13 mouse cellular contexts compared by ENCODE assay signal in the genomic region with DNA sequence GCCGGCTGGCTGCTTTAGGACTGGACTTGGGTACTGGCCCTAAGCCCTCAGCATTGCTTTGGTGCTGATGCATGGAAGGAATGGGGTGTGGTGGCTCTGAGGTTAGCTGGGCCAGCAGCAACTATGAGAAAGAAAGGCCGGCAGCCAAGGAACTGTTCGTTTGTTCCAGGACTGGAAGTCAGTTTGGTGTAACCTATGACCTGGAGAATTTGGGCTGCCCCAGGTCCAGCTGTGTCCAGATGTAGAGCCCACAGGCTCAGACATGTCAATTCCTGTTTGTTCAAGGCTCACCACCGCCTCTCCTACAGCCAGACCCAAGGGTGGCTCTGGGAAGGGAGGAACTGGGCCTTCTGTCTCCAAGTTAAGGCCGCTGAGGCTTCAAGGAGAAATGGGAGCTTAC. TPM values are rescaled to one million over a fixed set of nuclear protein-coding genes. Genes with fewer than 3 reads are reported as not detected.
A peak's percentile ranks its signal among the peaks of the same experiment; 100 is the strongest.
DNase-seq lines count a peak whose midpoint lies in the region; ATAC-seq lines count a peak whose summit lies in the region.
"Had no signal": no experiment of that assay in that cellular context is flagged by ENCODE, and none has a peak within 500 bp of the region (broad histone marks: within the 10 kb centered on the region; RNA-seq: fewer than 3 reads in every experiment).

No protein-coding gene starts in this region.

- peak overlapping the region; percentile 79 for H3K27ac ChIP-seq in lung, embryonic 15.5 days
- H3K27ac ChIP-seq: forebrain, embryonic 12.5 days had no signal

- no peak overlapping the region for H3K4me2 ChIP-seq in lung, embryonic 15.5 days
- H3K4me2 ChIP-seq: forebrain, embryonic 12.5 days had no signal

- H3K9ac ChIP-seq in lung, embryonic 15.5 days, result no peak overlapping the region
- H3K9ac ChIP-seq: forebrain, embryonic 12.5 days had no signal

- H3K4me3 ChIP-seq in lung, embryonic 15.5 days, result no peak overlapping the region
- H3K4me3 ChIP-seq: forebrain, embryonic 12.5 days had no signal

- no peaks in the 10 kb centered on the region for H3K9me3 ChIP-seq in lung, embryonic 15.5 days
- H3K9me3 ChIP-seq: forebrain, embryonic 12.5 days; G1E had no signal

- H3K36me3 ChIP-seq in lung, embryonic 15.5 days, result no peaks in the 10 kb centered on the region
- H3K36me3 ChIP-seq: forebrain, embryonic 12.5 days; G1E had no signal

- no peaks in the 10 kb centered on the region for H3K27me3 ChIP-seq in lung, embryonic 15.5 days

- peaks cover 42% of the 10 kb centered on the region for H3K4me1 ChIP-seq in lung, embryonic 15.5 days

- WGBS in lung, embryonic 15.5 days, result 45% methylated on average over 5 of the region's 5 CpGs

- ATAC-seq in lung, embryonic 15.5 days (ENCODE audit: borderline replicate concordance, extremely low read depth, low FRiP score, low TSS enrichment), result peak; percentile 4; the same call in 1 of the 2 replicates
- ATAC-seq in monocyte, adult 5-6 weeks (replicated peaks; ENCODE audit: insufficient number of reproducible peaks, low FRiP score, low TSS enrichment, poor library complexity, severe bottlenecking), result no peak
- ATAC-seq in inflammation-experienced regulatory T-cells, adult 6 months, result no peak

- DNase-seq in 3134 (ENCODE audit: extremely low read depth, insufficient read length, low spot score) (peak; percentile 59), adipocyte (ENCODE audit: low spot score) (peak; percentile 79)
- DNase-seq in heart, postnatal 4 days, result peak; percentile 55
- DNase-seq in thymus, postnatal 4 days, result no peak
- DNase-seq in right cerebral cortex, postnatal 14 days, result no peak
- DNase-seq: cerebellum, postnatal 25 days; left cerebral cortex, postnatal 4 days; right cerebral cortex, postnatal 4 days had no signal

RNA-seq across cellular contexts. Expression of a gene that starts 38.3 kb away (rescaled TPM):
- 10 to 100 TPM; 14.5 to 15.0 TPM for total RNA-seq in heart, postnatal 4 days (2021)
- polyA plus RNA-seq in lung, embryonic 15.5 days (2015; fragmentation: Nextera tagmentation; extraction: Ambion mirVana), result 17.1 and 19.6 TPM in 2 replicates
- not detected in 3 replicates for total RNA-seq in monocyte, adult 5-6 weeks (2017)
- polyA plus RNA-seq in inflammation-experienced regulatory T-cells, adult 6 months (2017; shearing (Covaris generic)), result not detected

RNA-seq across cellular contexts. Expression of a gene that starts 51.7 kb away (rescaled TPM):
- under 1 TPM; 0.16 to 0.29 TPM for total RNA-seq in heart, postnatal 4 days (2021)
- polyA plus RNA-seq in lung, embryonic 15.5 days (2015; fragmentation: Nextera tagmentation; extraction: Ambion mirVana), result 0.67 and 0.81 TPM in 2 replicates
- not detected in 3 replicates for total RNA-seq in monocyte, adult 5-6 weeks (2017)
- not detected for polyA plus RNA-seq in inflammation-experienced regulatory T-cells, adult 6 months (2017; shearing (Covaris generic))
- total RNA-seq: G1E had no signal
- polyA plus RNA-seq: G1E had no signal

Comparison
In these comparisons a context has a peak if more than half of its experiments do, and no peak if none do; other contexts are left out.
1. DNase-seq: peak in 3134 (single experiment), adipocyte (single experiment) and heart, postnatal 4 days (single experiment); none in thymus, postnatal 4 days (single experiment) and right cerebral cortex, postnatal 14 days (single experiment).
2. RNA of a gene that starts 38.3 kb away (total RNA-seq): 14.5 to 15.0 TPM in heart, postnatal 4 days; not detected in monocyte, adult 5-6 weeks; every median in the first group is over 10 times any median in the second.